Mouse (Mus musculus) forebrain, embryonic 13.5 days (tissue): ENCODE measurements at regions not wholly inside any gene's neighbourhood (a gene's known extent, or its start where the extent isn't known, plus 50 kb on each side); places are given as distances from the start of the nearest gene placed in this dataset.

Experiments
- ATAC-seq: fragments of 200-750 bp; cut with Nextera tagmentation; 2 replicates; pipeline ENCODE4 v1.8.0; 2017
- H3K27ac ChIP-seq: fragments of 300-500 bp; sonication (generic); 2 replicates; pipeline ENCODE4 v1.5.1; 2015; ENCODE audit warnings: inconsistent platforms, mild to moderate bottlenecking, moderate library complexity
- H3K27me3 ChIP-seq: fragments of 300-500 bp; sonication (generic); 2 replicates; pipeline ENCODE4 v1.6.1; 2015; ENCODE audit warnings: mild to moderate bottlenecking, inconsistent platforms
- H3K36me3 ChIP-seq: fragments of 300-500 bp; sonication (generic); 2 replicates; pipeline ENCODE4 v1.6.1; 2015; ENCODE audit warnings: mild to moderate bottlenecking, inconsistent platforms; ENCODE audit not compliant: poor library complexity, severe bottlenecking
- H3K4me1 ChIP-seq: fragments of 300-500 bp; sonication (generic); 2 replicates; pipeline ENCODE4 v1.6.1; 2015; ENCODE audit warnings: inconsistent platforms
- H3K4me2 ChIP-seq: fragments of 300-500 bp; sonication (generic); 2 replicates; pipeline ENCODE4 v1.6.1; 2015; ENCODE audit warnings: inconsistent platforms, mild to moderate bottlenecking, moderate library complexity
- H3K4me3 ChIP-seq: fragments of 300-500 bp; sonication (generic); 2 replicates; pipeline ENCODE4 v1.5.1; 2015; ENCODE audit warnings: mild to moderate bottlenecking, inconsistent platforms
- H3K9ac ChIP-seq: fragments of 300-500 bp; sonication (generic); 2 replicates; pipeline ENCODE4 v1.6.1; 2015; ENCODE audit warnings: mild to moderate bottlenecking, inconsistent platforms
- H3K9me3 ChIP-seq: fragments of 300-500 bp; sonication (generic); replicated peaks from 2 replicates; pipeline ENCODE4 v1.6.1; 2016; ENCODE audit warnings: inconsistent platforms
- WGBS: fragments of 180-500 bp; shearing (Covaris S2); methylation state at CpG from one replicate; pipeline ENCODE4 v1.1.7; 2015; 5-methylcytosine and 5-hydroxymethylcytosine counted together

DNA sequence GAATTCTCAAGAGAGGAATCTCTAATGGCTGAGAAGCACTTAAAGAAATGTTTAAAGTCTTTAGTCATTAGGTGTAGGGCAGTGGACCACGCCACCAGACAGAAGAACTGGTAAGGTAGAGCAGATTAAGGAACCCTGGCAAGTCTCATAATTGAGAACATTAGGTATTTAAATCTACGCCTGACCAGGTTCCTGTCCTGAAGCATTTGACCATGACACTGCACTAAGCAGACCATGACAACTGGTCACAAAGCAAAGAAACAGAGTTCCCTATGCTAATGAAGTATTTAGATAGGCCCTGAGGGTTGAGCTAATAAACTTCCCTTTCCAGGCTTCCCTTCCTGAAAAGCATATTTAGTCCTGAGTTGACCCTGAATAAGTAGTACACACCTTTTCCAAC, 562.3 kb downstream of the Cdh11 start:
- no peak for ATAC-seq
- no peak overlapping the region for H3K9ac ChIP-seq
- 73% methylated on average over 2 of the region's 2 CpGs for WGBS
- no peak overlapping the region for H3K4me3 ChIP-seq
- H3K4me1 ChIP-seq, result no peaks in the 10 kb centered on the region
- H3K4me2 ChIP-seq, result no peak overlapping the region
- no peak overlapping the region for H3K27ac ChIP-seq
- H3K36me3 ChIP-seq, result no peaks in the 10 kb centered on the region
- H3K27me3 ChIP-seq, result no peaks in the 10 kb centered on the region
- H3K9me3 ChIP-seq, result no peaks in the 10 kb centered on the region

DNA sequence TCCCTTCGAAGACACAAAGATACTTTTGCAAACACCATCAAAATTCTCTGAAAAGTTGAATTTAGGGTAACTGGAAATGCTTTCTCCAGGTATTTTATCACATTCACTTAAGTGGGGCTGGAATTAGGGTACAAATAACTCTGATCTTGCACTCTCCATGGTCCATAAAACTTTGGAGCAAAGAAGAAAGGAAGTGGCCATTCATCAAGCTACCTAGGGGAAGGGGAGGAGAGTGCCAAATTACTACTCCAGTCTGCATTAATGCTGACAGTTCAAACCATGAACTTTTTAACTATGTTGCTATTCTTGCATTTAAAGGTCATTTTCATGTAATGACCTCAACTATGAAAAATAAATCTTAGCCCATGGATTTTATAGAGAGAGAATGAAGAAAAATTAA, 579.8 kb downstream of the Cdh11 start:
- H3K9me3 ChIP-seq, result no peaks in the 10 kb centered on the region
- no peaks in the 10 kb centered on the region for H3K36me3 ChIP-seq
- 84% methylated on average over 1 of the region's 1 CpGs for WGBS
- H3K4me1 ChIP-seq, result no peaks in the 10 kb centered on the region
- H3K27ac ChIP-seq, result no peak overlapping the region
- H3K4me3 ChIP-seq, result no peak overlapping the region
- H3K9ac ChIP-seq, result no peak overlapping the region
- H3K4me2 ChIP-seq, result no peak overlapping the region
- ATAC-seq, result no peak
- no peaks in the 10 kb centered on the region for H3K27me3 ChIP-seq

DNA sequence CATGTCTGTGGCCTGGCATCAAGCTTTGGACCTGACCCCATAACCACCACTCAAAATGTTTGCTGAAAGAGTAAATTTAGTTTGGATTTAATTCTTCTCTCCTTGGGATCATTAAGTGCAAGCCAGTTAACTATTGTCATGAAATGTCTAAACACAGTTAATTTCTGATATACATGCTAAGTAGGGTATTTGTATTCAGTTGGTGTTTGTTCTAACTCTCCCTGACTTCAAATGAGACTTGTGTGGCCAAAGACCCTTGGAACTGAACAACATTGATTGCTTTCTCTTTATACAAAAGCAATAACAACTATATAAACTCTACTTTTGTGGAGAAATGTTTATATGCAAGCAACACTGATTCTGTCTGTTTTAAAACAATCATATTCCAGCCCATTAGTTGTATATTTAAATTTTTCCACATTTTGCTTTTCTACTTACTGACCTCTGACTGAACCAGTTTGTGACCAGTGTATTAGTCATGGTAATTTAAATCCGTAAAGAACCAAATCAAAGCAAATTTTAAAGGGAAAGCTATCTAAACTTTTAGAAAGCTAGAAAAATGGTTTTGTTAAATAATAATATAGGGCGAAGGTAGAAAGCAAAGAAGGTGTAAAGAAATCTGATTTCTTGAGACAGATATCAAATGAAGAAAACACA, 625.8 kb downstream of the Cdh11 start:
- Histone ChIP-seq H3K4me1 (no peaks in the 10 kb centered on the region), H3K27me3 (no peaks in the 10 kb centered on the region), H3K9ac (no peak overlapping the region), H3K36me3 (no peaks in the 10 kb centered on the region), H3K4me2 (no peak overlapping the region), H3K4me3 (no peak overlapping the region), H3K9me3 (no peaks in the 10 kb centered on the region), H3K27ac (no peak overlapping the region)
- WGBS, result 87% methylated on average over 2 of the region's 2 CpGs
- ATAC-seq, result no peak

DNA sequence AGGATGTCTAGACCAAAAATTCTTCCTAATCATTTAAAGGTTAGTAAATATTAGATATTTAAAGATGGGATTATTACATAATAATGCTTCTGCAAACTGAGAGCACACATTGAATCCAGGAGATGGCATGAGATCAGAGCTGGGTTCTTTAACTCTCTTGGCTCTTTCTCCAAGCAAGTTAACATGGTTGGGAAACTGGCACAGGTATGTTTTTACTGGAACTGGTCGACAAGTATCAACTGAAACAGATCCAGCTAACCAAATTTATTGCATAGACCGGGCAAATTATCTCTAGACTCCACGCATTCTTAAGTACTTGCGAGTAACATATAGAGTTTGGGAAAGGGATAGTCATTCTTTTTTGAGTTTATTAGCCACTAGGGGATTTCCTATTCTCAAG, 666.8 kb downstream of the Cdh11 start:
- no peaks in the 10 kb centered on the region for H3K36me3 ChIP-seq
- no peak overlapping the region for H3K4me2 ChIP-seq
- no peak overlapping the region for H3K4me3 ChIP-seq
- H3K27me3 ChIP-seq, result no peaks in the 10 kb centered on the region
- H3K9ac ChIP-seq, result no peak overlapping the region
- H3K9me3 ChIP-seq, result no peaks in the 10 kb centered on the region
- no peaks in the 10 kb centered on the region for H3K4me1 ChIP-seq
- no peak overlapping the region for H3K27ac ChIP-seq
- 87% methylated on average over 4 of the region's 4 CpGs for WGBS
- no peak for ATAC-seq

DNA sequence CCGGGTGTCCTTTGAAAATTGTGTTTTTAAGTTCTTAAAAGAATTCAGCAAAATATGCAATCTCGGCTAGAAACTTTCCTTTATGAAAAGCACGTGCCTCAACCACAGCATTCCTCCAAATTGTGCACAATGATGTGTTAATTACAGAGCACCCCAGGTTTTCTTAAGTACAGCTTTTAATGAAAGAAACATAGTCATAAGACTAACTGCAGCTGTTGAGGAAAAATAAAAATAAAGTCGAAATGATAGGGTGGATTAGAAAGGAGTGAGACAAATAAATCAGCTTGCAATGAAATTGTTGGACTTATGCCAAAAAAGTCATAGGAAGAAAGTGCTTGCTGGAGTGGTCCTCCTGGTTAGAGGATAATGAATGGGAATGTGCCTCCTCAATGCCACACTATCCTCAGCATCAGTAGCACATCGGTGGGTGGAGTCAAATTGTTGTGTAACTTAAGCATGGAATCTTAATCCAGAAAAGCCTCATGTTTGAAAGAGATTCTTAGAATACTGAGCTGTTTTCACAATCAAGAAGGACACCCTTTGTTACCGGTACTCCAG, 668.5 kb downstream of the Cdh11 start:
- Histone ChIP-seq H3K36me3 (no peaks in the 10 kb centered on the region), H3K27ac (no peak overlapping the region), H3K4me1 (no peaks in the 10 kb centered on the region), H3K9ac (no peak overlapping the region), H3K27me3 (no peaks in the 10 kb centered on the region), H3K4me3 (no peak overlapping the region), H3K4me2 (no peak overlapping the region), H3K9me3 (no peaks in the 10 kb centered on the region)
- WGBS, result 65% methylated on average over 6 of the region's 6 CpGs
- no peak for ATAC-seq

DNA sequence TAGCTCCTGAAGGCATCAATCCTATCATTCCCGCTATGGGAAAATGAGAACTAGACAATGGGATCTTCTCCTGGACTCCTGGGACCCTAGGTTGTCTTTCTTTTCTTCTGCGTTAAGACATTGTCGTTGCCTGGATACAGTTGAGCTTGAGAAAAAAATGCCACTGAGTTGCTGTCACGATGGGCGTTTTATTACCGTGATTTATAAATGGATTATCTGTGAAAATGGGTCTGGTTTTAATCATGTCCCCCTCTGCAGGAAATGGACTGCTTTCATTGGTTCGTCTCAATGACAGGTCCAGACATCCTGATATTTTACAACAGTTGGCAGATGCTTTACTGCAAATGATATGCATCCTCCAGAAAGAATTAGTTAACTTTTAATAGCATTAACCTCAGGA, 681.7 kb downstream of the Cdh11 start:
- Histone ChIP-seq H3K4me2 (no peak overlapping the region), H3K9ac (no peak overlapping the region), H3K4me3 (no peak overlapping the region), H3K27me3 (no peaks in the 10 kb centered on the region), H3K9me3 (no peaks in the 10 kb centered on the region), H3K4me1 (no peaks in the 10 kb centered on the region), H3K27ac (no peak overlapping the region), H3K36me3 (no peaks in the 10 kb centered on the region)
- WGBS, result 51% methylated on average over 7 of the region's 7 CpGs
- no peak for ATAC-seq

DNA sequence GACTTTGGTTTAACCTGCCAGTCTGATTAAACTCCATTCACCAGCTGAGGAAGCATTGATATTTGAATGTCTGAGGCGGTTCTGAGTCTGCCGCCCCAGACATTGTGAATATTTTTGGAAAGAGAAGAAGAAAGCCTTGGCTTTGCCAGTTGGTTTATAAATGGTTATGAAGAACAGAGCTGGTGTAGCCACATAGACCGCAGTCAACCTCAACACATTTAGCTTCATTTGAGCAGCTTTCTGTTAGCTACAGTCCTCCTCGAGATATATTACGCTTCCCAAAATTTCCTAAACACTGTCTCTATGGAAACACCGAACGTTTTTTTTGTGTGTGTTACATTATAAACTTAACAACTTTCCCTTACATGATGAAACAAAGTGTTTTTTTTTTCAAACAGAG, 688.7 kb downstream of the Cdh11 start:
- Histone ChIP-seq H3K27ac (no peak overlapping the region), H3K4me1 (no peaks in the 10 kb centered on the region), H3K9ac (no peak overlapping the region), H3K36me3 (no peaks in the 10 kb centered on the region), H3K9me3 (no peaks in the 10 kb centered on the region), H3K27me3 (no peaks in the 10 kb centered on the region), H3K4me2 (no peak overlapping the region), H3K4me3 (no peak overlapping the region)
- ATAC-seq, result no peak
- 82% methylated on average over 7 of the region's 7 CpGs for WGBS

DNA sequence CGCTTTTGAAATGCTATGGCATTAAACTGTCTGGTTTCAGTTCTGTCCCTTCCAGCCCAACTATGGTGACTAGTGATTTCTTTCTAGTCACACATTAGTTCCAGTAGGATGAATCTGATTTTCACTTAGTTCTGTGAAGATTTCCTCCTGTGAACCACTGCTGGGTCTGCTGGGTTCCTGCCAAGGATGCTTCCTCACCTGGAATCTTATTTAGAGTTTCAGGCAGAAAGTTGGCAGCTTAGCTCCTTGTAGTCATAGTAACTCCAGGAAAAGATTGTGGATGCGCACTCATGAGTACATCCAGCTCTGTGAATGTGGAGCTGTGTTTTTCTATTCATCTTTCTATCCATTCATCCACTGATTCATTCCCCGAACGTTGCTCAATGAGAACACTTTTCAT, 699.5 kb downstream of the Cdh11 start:
- H3K27me3 ChIP-seq, result no peaks in the 10 kb centered on the region
- no peaks in the 10 kb centered on the region for H3K9me3 ChIP-seq
- no peaks in the 10 kb centered on the region for H3K36me3 ChIP-seq
- H3K4me3 ChIP-seq, result no peak overlapping the region
- H3K9ac ChIP-seq, result no peak overlapping the region
- ATAC-seq, result no peak
- no peak overlapping the region for H3K27ac ChIP-seq
- H3K4me1 ChIP-seq, result peaks cover 4% of the 10 kb centered on the region; the same call in 1 of the 2 replicates
- H3K4me2 ChIP-seq, result no peak overlapping the region
- 68% methylated on average over 4 of the region's 4 CpGs for WGBS

DNA sequence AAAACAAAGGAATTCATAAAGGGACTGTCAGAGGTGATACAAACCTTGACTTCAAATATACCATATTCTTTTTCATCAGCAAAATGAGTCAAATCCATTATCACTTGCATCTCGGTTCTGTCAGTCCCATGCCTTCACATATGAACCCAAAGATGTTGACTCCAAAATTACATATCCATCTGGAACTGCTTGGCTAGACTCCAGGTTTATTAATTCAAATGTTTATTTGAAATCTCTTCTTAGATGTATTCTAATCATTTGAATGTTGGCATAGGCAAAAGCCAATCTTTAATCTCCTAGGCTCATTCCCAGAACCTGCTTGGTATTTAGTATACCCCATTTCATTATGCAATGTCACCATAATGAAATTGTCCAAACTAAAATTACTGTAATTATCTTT, 709.8 kb downstream of the Cdh11 start:
- Histone ChIP-seq H3K4me1 (no peaks in the 10 kb centered on the region), H3K4me3 (no peak overlapping the region), H3K4me2 (no peak overlapping the region), H3K36me3 (no peaks in the 10 kb centered on the region), H3K27me3 (no peaks in the 10 kb centered on the region), H3K27ac (no peak overlapping the region), H3K9me3 (no peaks in the 10 kb centered on the region), H3K9ac (no peak overlapping the region)
- WGBS, result 65% methylated on average over 1 of the region's 1 CpGs
- ATAC-seq, result no peak; the same call in 1 of the 2 replicates

DNA sequence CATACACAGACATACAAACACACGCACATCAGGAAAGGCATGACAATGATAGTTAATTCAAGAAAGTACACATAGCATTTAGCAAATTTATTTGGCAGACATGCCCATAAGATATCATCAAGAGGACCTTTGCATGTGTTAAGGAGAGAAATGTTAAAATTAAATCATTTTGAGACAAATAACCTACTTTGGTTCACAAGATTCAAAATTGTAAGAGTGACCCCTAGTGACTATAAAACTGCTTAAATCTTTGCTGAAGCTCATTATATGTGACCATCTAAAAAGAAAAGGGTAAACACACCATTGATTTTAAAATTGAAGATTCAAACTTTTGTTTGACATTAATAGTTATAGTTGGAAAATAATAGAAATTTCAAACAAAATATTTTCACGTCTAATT, 721.3 kb downstream of the Cdh11 start:
- WGBS, result 88% methylated on average over 2 of the region's 2 CpGs
- H3K4me1 ChIP-seq, result no peaks in the 10 kb centered on the region
- H3K4me3 ChIP-seq, result no peak overlapping the region
- H3K27ac ChIP-seq, result no peak overlapping the region
- no peaks in the 10 kb centered on the region for H3K9me3 ChIP-seq
- no peak overlapping the region for H3K4me2 ChIP-seq
- H3K36me3 ChIP-seq, result no peaks in the 10 kb centered on the region
- no peak overlapping the region for H3K9ac ChIP-seq
- no peaks in the 10 kb centered on the region for H3K27me3 ChIP-seq
- ATAC-seq, result no peak

DNA sequence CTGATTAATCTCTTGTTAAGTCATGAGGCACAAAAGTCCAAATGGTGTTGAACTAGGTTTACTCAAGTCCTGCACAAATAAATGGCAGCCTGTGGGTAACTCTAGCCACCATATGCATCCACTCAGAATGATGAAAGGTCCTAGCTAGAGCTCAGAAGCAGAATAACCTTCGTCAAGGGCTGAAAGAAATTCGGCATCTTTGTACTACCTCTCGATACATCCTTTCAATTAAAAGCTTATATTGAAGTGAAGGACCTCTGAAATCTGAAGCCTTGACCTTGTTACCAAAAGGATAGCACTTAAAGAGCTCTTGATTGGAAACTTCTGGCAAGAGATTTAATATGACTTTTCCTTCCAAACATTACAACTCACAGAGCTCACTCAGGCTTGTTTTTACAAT, 732.0 kb downstream of the Cdh11 start:
- Histone ChIP-seq H3K36me3 (no peaks in the 10 kb centered on the region), H3K27me3 (no peaks in the 10 kb centered on the region), H3K4me3 (no peak overlapping the region), H3K27ac (no peak overlapping the region), H3K9ac (no peak overlapping the region), H3K4me2 (no peak overlapping the region), H3K9me3 (no peaks in the 10 kb centered on the region), H3K4me1 (no peaks in the 10 kb centered on the region)
- 79% methylated on average over 3 of the region's 3 CpGs for WGBS
- ATAC-seq, result no peak

DNA sequence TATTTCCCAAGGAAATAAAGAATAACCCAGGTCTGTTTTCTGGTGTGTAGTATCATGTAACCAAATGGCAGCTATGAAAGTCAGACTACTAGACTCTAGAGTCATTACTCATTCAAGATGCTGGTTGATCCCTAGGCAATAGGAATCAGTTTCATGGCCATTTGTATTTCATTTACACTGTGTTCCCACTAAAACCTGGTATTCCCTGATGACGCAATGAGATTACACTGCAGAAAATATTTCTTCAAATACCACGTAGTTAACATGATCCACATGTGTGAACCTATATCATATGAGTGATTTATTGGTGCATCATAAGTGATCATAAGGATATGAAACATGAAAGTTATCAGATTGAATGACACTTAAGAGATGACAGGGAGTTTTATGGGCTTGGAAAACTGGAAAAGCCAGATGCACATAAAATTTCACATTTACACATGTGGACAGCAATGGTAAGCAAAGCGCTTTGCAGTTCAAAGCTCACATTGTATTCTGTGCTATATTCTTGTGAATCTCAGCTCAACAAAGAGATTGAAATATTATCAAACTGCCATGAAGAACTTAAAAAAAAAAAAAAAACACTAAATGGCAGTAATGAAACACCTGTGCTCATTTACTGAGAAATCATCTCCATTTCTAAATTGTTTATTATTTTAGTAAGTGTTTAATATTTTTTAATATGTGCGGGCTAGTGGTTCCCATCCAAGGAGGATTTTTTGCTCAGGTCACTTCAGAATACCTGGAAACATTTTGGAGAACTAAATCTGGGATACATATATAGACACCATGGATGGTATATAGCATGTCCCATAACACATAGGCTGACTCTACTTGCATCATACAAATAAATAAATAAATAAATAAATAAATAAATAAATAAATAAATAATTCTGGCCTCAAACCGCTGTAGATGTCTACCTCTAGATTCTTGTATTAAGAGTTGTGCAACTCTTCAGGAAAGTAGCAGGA, 758.2 kb downstream of the Cdh11 start:
- H3K4me1 ChIP-seq, result no peaks in the 10 kb centered on the region
- ATAC-seq, result no peak
- WGBS, result 95% methylated on average over 5 of the region's 5 CpGs
- H3K27ac ChIP-seq, result no peak overlapping the region
- no peaks in the 10 kb centered on the region for H3K9me3 ChIP-seq
- no peak overlapping the region for H3K4me3 ChIP-seq
- H3K9ac ChIP-seq, result no peak overlapping the region
- H3K4me2 ChIP-seq, result no peak overlapping the region
- no peaks in the 10 kb centered on the region for H3K36me3 ChIP-seq
- no peaks in the 10 kb centered on the region for H3K27me3 ChIP-seq
